Mouse (Mus musculus) spleen, postnatal 4 days (tissue): ENCODE measurements around the gene Ndst2.

Source experiments
- DNase-seq, 2 experiments: peaks; one replicate each; pipeline ENCODE4 v3.0.0; 2022; ENCODE audit warnings: low spot score in 2 of 2

Gene Ndst2

GRCm38 (mm10) chr14:20700362-20700761 is 34.0 kb downstream of the Ndst2 start:
- DNase-seq: no peak

- no peak for DNase-seq
Measured at GRCm38 (mm10) chr14:20698515-20698914, 35.8 kb downstream of the Ndst2 start.

GRCm38 (mm10) chr14:20696986-20697385 is 37.4 kb downstream of the Ndst2 start:
- no peak for DNase-seq

GRCm38 (mm10) chr14:20695761-20696520 is 38.4 kb downstream of the Ndst2 start:
- no peak for DNase-seq

- peak; percentile 83 to 91 for DNase-seq
Measured at GRCm38 (mm10) chr14:20694884-20695760, 39.2 kb downstream of the Ndst2 start, which contains the start of gene Fut11. TSS of gene Fut11 (plus strand) at chr14:20694968.

GRCm38 (mm10) chr14:20694185-20694883 is 40.0 kb downstream of the Ndst2 start:
- DNase-seq: no peak

GRCm38 (mm10) chr14:20693589-20694101 is 40.7 kb downstream of the Ndst2 start:
- DNase-seq: no peak

- no peak for DNase-seq
Measured at GRCm38 (mm10) chr14:20691772-20692171, 42.6 kb downstream of the Ndst2 start.

GRCm38 (mm10) chr14:20689009-20689408 is 45.4 kb downstream of the Ndst2 start:
- no peak for DNase-seq

- DNase-seq: no peak
Measured at GRCm38 (mm10) chr14:20686576-20686975, 47.8 kb downstream of the Ndst2 start.

- no peak for DNase-seq
Measured at GRCm38 (mm10) chr14:20682498-20682897, 51.9 kb downstream of the Ndst2 start.

GRCm38 (mm10) chr14:20681742-20682141 is 52.6 kb downstream of the Ndst2 start:
- DNase-seq: no peak

- DNase-seq: no peak
Measured at GRCm38 (mm10) chr14:20677906-20678305, 56.5 kb downstream of the Ndst2 start.

GRCm38 (mm10) chr14:20674064-20674833 is 60.1 kb downstream of the Ndst2 start, which contains the start of gene Sec24c:
TSS of gene Sec24c (plus strand) at chr14:20674308.
- peak; percentile 98 to 99 for DNase-seq

GRCm38 (mm10) chr14:20673735-20674063 is 60.7 kb downstream of the Ndst2 start:
- DNase-seq: peak in 1 of 2 experiments; percentile 19
